Mouse (Mus musculus): ENCODE measurements around the gene Akr1c18. TPM values are rescaled to one million over a fixed set of nuclear protein-coding genes. Genes with fewer than 3 reads are reported as not detected.
"Not testable (repeated sequence)": the region's sequence is repeated elsewhere in the genome, so short reads cannot be mapped to it uniquely, and the experiment has no call there.

The Akr1c18 gene
- polyA plus RNA-seq, 1 experiment from 2014 or later, result 0.21 TPM

GRCm38 (mm10) chr13:4133070-4133469 is 17.4 kb downstream of the Akr1c18 start:
- no peak overlapping the region for H3K27ac ChIP-seq (replicated peaks)
- H3K9ac ChIP-seq (ENCODE audit: low read length), result no peak overlapping the region
- H3K4me3 ChIP-seq (ENCODE audit: low read depth, low read length), result no peak overlapping the region
- H3K36me3 ChIP-seq (ENCODE audit: control insufficient read depth, insufficient read depth, low read length), result no peaks in the 10 kb centered on the region
- ATAC-seq (ENCODE audit: low FRiP score, low TSS enrichment), result no peak
- H3K4me2 ChIP-seq (replicated peaks; ENCODE audit: low read depth), result no peak overlapping the region
- WGBS, result 37% methylated on average over 2 of the region's 2 CpGs
- H3K27me3 ChIP-seq (ENCODE audit: control insufficient read depth, insufficient read depth, low read length), result no peaks in the 10 kb centered on the region
- no peaks in the 10 kb centered on the region for H3K4me1 ChIP-seq (replicated peaks; ENCODE audit: control insufficient read depth, insufficient read depth)
- DNase-seq (ENCODE audit: low spot score), result peak; percentile 40
- H3K9me3 ChIP-seq (ENCODE audit: control insufficient read depth, low read length), result no peaks in the 10 kb centered on the region
- TF ChIP-seq CTCF (IDR thresholded peaks at IDR 0.05; ENCODE audit: low read depth) (peak; percentile 68), EP300 (optimal IDR thresholded peaks at IDR 0.05) (no peak)

- H3K27ac ChIP-seq (replicated peaks), result no peak overlapping the region
- H3K9ac ChIP-seq (ENCODE audit: low read length), result no peak overlapping the region
- 30% methylated on average over 3 of the region's 3 CpGs for WGBS
- no peaks in the 10 kb centered on the region for H3K27me3 ChIP-seq (ENCODE audit: control insufficient read depth, insufficient read depth, low read length)
- no peak for TF ChIP-seq EP300 (optimal IDR thresholded peaks at IDR 0.05)
- H3K36me3 ChIP-seq (ENCODE audit: control insufficient read depth, insufficient read depth, low read length), result no peaks in the 10 kb centered on the region
- DNase-seq (ENCODE audit: low spot score) (no peak), ATAC-seq (ENCODE audit: low FRiP score, low TSS enrichment) (no peak)
- H3K9me3 ChIP-seq (ENCODE audit: control insufficient read depth, low read length), result no peaks in the 10 kb centered on the region
- H3K4me3 ChIP-seq (ENCODE audit: low read depth, low read length), result no peak overlapping the region
- H3K4me1 ChIP-seq (replicated peaks; ENCODE audit: control insufficient read depth, insufficient read depth), result no peaks in the 10 kb centered on the region
- no peak overlapping the region for H3K4me2 ChIP-seq (replicated peaks; ENCODE audit: low read depth)
These were observed 18.7 kb downstream of the Akr1c18 start for GRCm38 (mm10) chr13:4131721-4132120.

- no peak for ATAC-seq (ENCODE audit: low FRiP score, low TSS enrichment)
- H3K4me3 ChIP-seq (ENCODE audit: low read depth, low read length), result no peak overlapping the region
- WGBS, result 86% methylated on average over 1 of the region's 1 CpGs
These were observed 19.1 kb downstream of the Akr1c18 start for GRCm38 (mm10) chr13:4131317-4131716.

GRCm38 (mm10) chr13:4129100-4129499 is 21.4 kb downstream of the Akr1c18 start:
- 31% methylated on average over 5 of the region's 5 CpGs for WGBS
- H3K4me1 ChIP-seq (replicated peaks; ENCODE audit: control insufficient read depth, insufficient read depth), result no peaks in the 10 kb centered on the region
- no peak overlapping the region for H3K4me3 ChIP-seq (ENCODE audit: low read depth, low read length)
- DNase-seq (ENCODE audit: low spot score), result no peak
- H3K9me3 ChIP-seq (ENCODE audit: control insufficient read depth, low read length), result no peaks in the 10 kb centered on the region
- no peak overlapping the region for H3K4me2 ChIP-seq (replicated peaks; ENCODE audit: low read depth)
- H3K27me3 ChIP-seq (ENCODE audit: control insufficient read depth, insufficient read depth, low read length), result no peaks in the 10 kb centered on the region
- H3K36me3 ChIP-seq (ENCODE audit: control insufficient read depth, insufficient read depth, low read length), result no peaks in the 10 kb centered on the region
- no peak overlapping the region for H3K9ac ChIP-seq (ENCODE audit: low read length)
- H3K27ac ChIP-seq (replicated peaks), result no peak overlapping the region
- TF ChIP-seq EP300 (optimal IDR thresholded peaks at IDR 0.05) (no peak), CTCF (IDR thresholded peaks at IDR 0.05; ENCODE audit: low read depth) (peak; percentile 76)
- ATAC-seq (ENCODE audit: low FRiP score, low TSS enrichment), result no peak

More at GRCm38 (mm10) chr13:4131317-4131716, 19.1 kb downstream of the Akr1c18 start:
- Histone ChIP-seq H3K27me3 (ENCODE audit: control insufficient read depth, insufficient read depth, low read length) (no peaks in the 10 kb centered on the region), H3K4me2 (replicated peaks; ENCODE audit: low read depth) (no peak overlapping the region), H3K9ac (ENCODE audit: low read length) (no peak overlapping the region), H3K36me3 (ENCODE audit: control insufficient read depth, insufficient read depth, low read length) (no peaks in the 10 kb centered on the region), H3K4me1 (replicated peaks; ENCODE audit: control insufficient read depth, insufficient read depth) (no peaks in the 10 kb centered on the region), H3K9me3 (ENCODE audit: control insufficient read depth, low read length) (no peaks in the 10 kb centered on the region), H3K27ac (replicated peaks) (no peak overlapping the region)
- no peak for TF ChIP-seq EP300 (optimal IDR thresholded peaks at IDR 0.05)
- no peak for TF ChIP-seq CTCF (IDR thresholded peaks at IDR 0.05; ENCODE audit: low read depth)
- DNase-seq (ENCODE audit: low spot score), result no peak

GRCm38 (mm10) chr13:4125846-4126245 is 24.6 kb downstream of the Akr1c18 start:
- not testable (repeated sequence) for H3K4me3 ChIP-seq (ENCODE audit: low read depth, low read length); H3K36me3 ChIP-seq (ENCODE audit: control insufficient read depth, insufficient read depth, low read length); H3K9ac ChIP-seq (ENCODE audit: low read length); H3K9me3 ChIP-seq (ENCODE audit: control insufficient read depth, low read length); H3K4me2 ChIP-seq (replicated peaks; ENCODE audit: low read depth); H3K27ac ChIP-seq (replicated peaks); H3K4me1 ChIP-seq (replicated peaks; ENCODE audit: control insufficient read depth, insufficient read depth); DNase-seq (ENCODE audit: low spot score); H3K27me3 ChIP-seq (ENCODE audit: control insufficient read depth, insufficient read depth, low read length); ATAC-seq (ENCODE audit: low FRiP score, low TSS enrichment)
- whole genome bisulfite sequencing, result 93% methylated on average over 1 of the region's 1 CpGs

- H3K9ac ChIP-seq (ENCODE audit: low read length); H3K9me3 ChIP-seq (ENCODE audit: control insufficient read depth, low read length); H3K27me3 ChIP-seq (ENCODE audit: control insufficient read depth, insufficient read depth, low read length); H3K4me3 ChIP-seq (ENCODE audit: low read depth, low read length); DNase-seq (ENCODE audit: low spot score); ATAC-seq (ENCODE audit: low FRiP score, low TSS enrichment); H3K4me1 ChIP-seq (replicated peaks; ENCODE audit: control insufficient read depth, insufficient read depth); H3K27ac ChIP-seq (replicated peaks); H3K4me2 ChIP-seq (replicated peaks; ENCODE audit: low read depth); H3K36me3 ChIP-seq (ENCODE audit: control insufficient read depth, insufficient read depth, low read length): not testable (repeated sequence)
- 94% methylated on average over 6 of the region's 6 CpGs for WGBS
These were observed 26.0 kb downstream of the Akr1c18 start for GRCm38 (mm10) chr13:4124471-4124870.

Measured in stomach, postnatal 0 days (tissue).